Mouse (Mus musculus) stomach, postnatal 0 days (tissue): ENCODE data around the gene Dsp. TPM values are rescaled to one million over a fixed set of nuclear protein-coding genes. Genes with fewer than 3 reads are reported as not detected.

Experiments used
- ATAC-seq: fragments of 200-750 bp; cut with Nextera tagmentation; 2 replicates; pipeline ENCODE4 v1.8.0; 2017; ENCODE audit not compliant: low FRiP score, low TSS enrichment
- DNase-seq: peaks from one replicate; pipeline ENCODE4 v3.0.0-alpha.2; 2016; ENCODE audit warnings: low spot score
- H3K27ac ChIP-seq: fragments of 300-500 bp; sonication (generic); replicated peaks from 2 replicates; pipeline ENCODE4 v1.5.1; 2014; ENCODE audit warnings: mild to moderate bottlenecking, control low read depth
- H3K27me3 ChIP-seq: fragments of 300-500 bp; sonication (generic); 2 replicates; pipeline ENCODE4 v1.6.1; 2014; ENCODE audit warnings: low read length; ENCODE audit not compliant: control insufficient read depth, insufficient read depth
- H3K36me3 ChIP-seq: fragments of 300-500 bp; sonication (generic); 2 replicates; pipeline ENCODE4 v1.6.1; 2014; ENCODE audit warnings: low read length, mixed read lengths; ENCODE audit not compliant: control insufficient read depth, insufficient read depth
- H3K4me1 ChIP-seq: fragments of 300-500 bp; sonication (generic); replicated peaks from 2 replicates; pipeline ENCODE4 v1.6.1; 2014; ENCODE audit warnings: antibody characterized with exemption; ENCODE audit not compliant: control insufficient read depth, insufficient read depth
- H3K4me2 ChIP-seq: fragments of 300-500 bp; sonication (generic); replicated peaks from 2 replicates; pipeline ENCODE4 v1.6.1; 2014; ENCODE audit warnings: low read depth, mild to moderate bottlenecking, control low read depth, moderate library complexity
- H3K4me3 ChIP-seq: fragments of 300-500 bp; sonication (generic); 2 replicates; pipeline ENCODE4 v1.5.1; 2014; ENCODE audit warnings: low read depth, low read length, control low read depth
- H3K9ac ChIP-seq: fragments of 300-500 bp; sonication (generic); 2 replicates; pipeline ENCODE4 v1.6.1; 2014; ENCODE audit warnings: mild to moderate bottlenecking, low read length, control low read depth, mixed read lengths
- H3K9me3 ChIP-seq: fragments of 300-500 bp; sonication (generic); 2 replicates; pipeline ENCODE4 v1.6.1; 2016; ENCODE audit warnings: low read length; ENCODE audit not compliant: control insufficient read depth
- CTCF ChIP-seq: IDR thresholded peaks from 2 replicates; pipeline ENCODE4 v1.5.1; 2016; ENCODE audit warnings: antibody characterized with exemption, low read depth, mild to moderate bottlenecking, moderate library complexity
- EP300 ChIP-seq: optimal IDR thresholded peaks from 2 replicates; pipeline ENCODE3; 2016; ENCODE audit warnings: antibody characterized with exemption
- WGBS: fragments of 180-500 bp; shearing (Covaris S2); extraction: QIAGEN DNeasy Blood & Tissue Kit; methylation state at CpG from one replicate; pipeline ENCODE4 v1.1.7; 2014; 5-methylcytosine and 5-hydroxymethylcytosine counted together
- polyA plus RNA-seq: library from polyadenylated mRNA; unstranded; fragments of >200 nt; fragmentation: Nextera tagmentation; extraction: Ambion mirVana; gene quantifications from 2 replicates; pipeline ENCODE4 v1.2.1, GENCODE M21; 2015

Gene Dsp
- 36.1 and 36.5 TPM in 2 replicates for polyA plus RNA-seq

DNA sequence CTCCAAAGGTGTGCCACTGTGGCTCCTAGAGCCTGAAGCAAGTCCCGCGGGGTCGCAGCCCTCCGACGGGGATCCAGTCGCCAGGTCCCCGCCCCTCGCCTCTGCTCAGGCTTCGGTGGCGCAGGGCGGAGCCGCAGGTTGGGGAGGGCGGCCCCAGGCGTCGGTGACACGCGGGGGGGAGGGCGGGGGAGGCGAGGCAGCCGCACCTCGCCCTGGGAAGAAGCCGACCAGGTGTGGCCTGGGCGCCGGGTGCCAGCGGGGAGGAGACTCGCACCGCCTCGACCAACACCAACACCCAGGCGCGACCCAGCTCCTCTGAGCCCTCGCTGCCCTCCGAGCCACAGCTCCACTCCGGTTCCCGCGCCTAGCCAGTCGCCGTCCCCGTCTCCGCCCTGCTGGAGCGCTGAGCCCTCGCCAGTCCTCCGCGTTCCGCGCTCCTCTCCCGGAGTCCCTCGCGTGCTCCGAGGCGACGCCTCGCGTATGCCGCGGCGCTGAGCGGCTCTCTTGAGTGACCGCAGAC lies at the start of gene Dsp:
Gene Dsp, plus strand, starts transcription at position 226 of the 520 bp plus-strand sequence.
- TF ChIP-seq EP300 (no peak), CTCF (peak; percentile 23; the same call in 1 of the 2 replicates)
- Histone ChIP-seq H3K9ac (peak within 1 kb of the TSS; percentile 65), H3K4me2 (peak within 1 kb of the TSS; percentile 63), H3K36me3 (no peaks in the 10 kb centered on the region), H3K4me3 (peak within 1 kb of the TSS; percentile 60), H3K9me3 (no peaks in the 10 kb centered on the region), H3K27me3 (no peaks in the 10 kb centered on the region), H3K4me1 (0 out of 2 replicates have a peak, but pooled peaks cover 2% of the 10 kb centered on the region), H3K27ac (peak within 1 kb of the TSS; percentile 95)
- peak; percentile 93 for DNase-seq
- ATAC-seq: peak; percentile 90
- WGBS: under 1% methylated on average over 55 of the region's 58 CpGs

DNA sequence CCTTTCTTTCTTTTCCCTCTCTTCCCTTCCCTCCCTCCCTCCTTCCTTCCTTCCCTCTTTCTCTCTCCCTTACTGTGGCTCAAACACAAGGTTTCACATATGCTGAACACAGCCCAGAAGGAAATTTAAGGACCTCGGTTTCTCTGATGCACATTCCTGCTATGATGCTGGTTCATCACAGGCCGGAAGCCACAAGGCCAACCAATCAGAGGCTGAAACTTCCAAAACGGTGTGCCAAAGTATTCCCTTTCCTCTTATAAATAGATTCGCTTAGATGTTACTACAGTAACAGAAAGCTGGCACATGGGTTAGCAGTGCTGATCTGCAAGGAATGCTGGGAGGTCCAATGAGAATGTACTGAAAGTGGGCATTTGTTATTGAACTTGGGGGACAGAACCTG lies 47.7 kb upstream of the Dsp start:
- Histone ChIP-seq H3K27ac (no peak overlapping the region), H3K9me3 (no peaks in the 10 kb centered on the region), H3K4me2 (no peak overlapping the region), H3K4me3 (no peak overlapping the region), H3K4me1 (no peaks in the 10 kb centered on the region), H3K9ac (no peak overlapping the region), H3K27me3 (no peaks in the 10 kb centered on the region), H3K36me3 (no peaks in the 10 kb centered on the region)
- no peak for ATAC-seq
- WGBS: 62% methylated on average over 4 of the region's 4 CpGs
- no peak for DNase-seq
- no peak for TF ChIP-seq CTCF
- no peak for TF ChIP-seq EP300

DNA sequence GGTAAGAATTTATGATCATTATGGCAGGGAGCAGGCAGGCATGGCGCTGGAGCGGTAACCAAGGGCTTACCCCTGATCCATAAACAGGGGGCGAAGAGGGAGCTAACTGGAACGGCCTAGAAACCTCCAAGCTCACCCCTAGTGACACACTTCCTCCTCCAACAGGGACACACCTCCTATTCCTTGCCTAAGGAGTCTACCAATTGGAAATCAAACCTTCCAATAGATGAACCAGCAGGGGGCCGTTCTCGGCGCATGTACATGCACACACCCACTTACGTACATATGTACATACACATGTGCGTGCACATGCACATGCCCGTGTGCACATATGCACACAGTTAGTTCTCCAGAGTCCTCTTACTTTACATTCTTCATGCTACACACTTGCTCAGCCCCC lies 46.6 kb upstream of the Dsp start:
- Histone ChIP-seq H3K9me3 (no peaks in the 10 kb centered on the region), H3K27me3 (no peaks in the 10 kb centered on the region), H3K36me3 (no peaks in the 10 kb centered on the region), H3K4me2 (no peak overlapping the region), H3K4me3 (no peak overlapping the region), H3K4me1 (no peaks in the 10 kb centered on the region), H3K9ac (no peak overlapping the region), H3K27ac (no peak overlapping the region)
- no peak for DNase-seq
- no peak for ATAC-seq
- WGBS: 86% methylated on average over 10 of the region's 10 CpGs
- TF ChIP-seq EP300: no peak
- TF ChIP-seq CTCF: no peak

DNA sequence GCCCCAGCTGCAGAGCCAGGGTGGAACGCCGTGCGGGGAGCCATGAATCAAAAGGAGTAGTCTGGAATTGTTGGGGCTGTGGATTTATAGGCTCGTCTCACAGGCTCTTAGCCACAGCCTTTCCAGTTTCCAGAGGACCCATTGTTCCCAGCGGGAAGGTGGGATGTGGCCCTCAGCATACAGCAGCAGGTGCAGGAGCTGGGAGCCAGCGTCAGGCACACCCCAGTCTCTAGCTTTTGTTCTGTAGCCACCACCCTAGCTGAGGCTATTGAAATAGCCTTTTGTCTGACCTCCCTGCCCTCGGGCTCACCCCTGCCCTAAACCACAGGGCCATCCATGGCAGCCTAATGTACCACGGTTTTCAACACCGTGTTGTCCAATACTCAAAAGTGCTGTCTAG lies 42.0 kb upstream of the Dsp start:
- Histone ChIP-seq H3K4me1 (no peaks in the 10 kb centered on the region), H3K27me3 (no peaks in the 10 kb centered on the region), H3K4me2 (no peak overlapping the region), H3K36me3 (no peaks in the 10 kb centered on the region), H3K9ac (no peak overlapping the region), H3K9me3 (no peaks in the 10 kb centered on the region), H3K27ac (no peak overlapping the region), H3K4me3 (no peak overlapping the region)
- DNase-seq (no peak), ATAC-seq (no peak)
- 75% methylated on average over 9 of the region's 9 CpGs for WGBS
- TF ChIP-seq CTCF (no peak), EP300 (no peak)

DNA sequence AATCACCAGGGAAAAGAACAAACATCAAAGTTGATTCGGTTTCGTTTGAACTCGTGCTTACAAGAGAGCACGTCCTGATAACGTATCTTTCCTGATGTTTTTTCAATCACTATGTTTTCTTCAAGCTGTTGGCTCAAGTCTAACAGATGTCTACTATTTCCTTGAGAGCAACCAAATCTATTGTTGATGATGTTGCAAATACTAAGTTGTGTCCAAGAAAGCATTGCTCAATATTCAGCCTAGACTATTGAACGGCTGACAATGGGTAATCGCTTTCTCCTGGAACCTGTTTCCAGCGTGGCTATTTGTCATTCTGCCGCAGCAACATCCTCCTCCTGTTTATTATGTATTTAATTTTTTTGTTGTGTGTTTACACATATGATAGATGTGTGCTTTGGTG lies 28.8 kb upstream of the Dsp start:
- Histone ChIP-seq H3K4me3 (no peak overlapping the region), H3K36me3 (no peaks in the 10 kb centered on the region), H3K27ac (no peak overlapping the region), H3K27me3 (no peaks in the 10 kb centered on the region), H3K4me2 (no peak overlapping the region), H3K4me1 (no peaks in the 10 kb centered on the region; the same call in 1 of the 2 replicates), H3K9me3 (no peaks in the 10 kb centered on the region), H3K9ac (no peak overlapping the region)
- no peak for TF ChIP-seq EP300
- TF ChIP-seq CTCF: no peak
- 63% methylated on average over 9 of the region's 9 CpGs for WGBS
- DNase-seq (no peak), ATAC-seq (no peak)

DNA sequence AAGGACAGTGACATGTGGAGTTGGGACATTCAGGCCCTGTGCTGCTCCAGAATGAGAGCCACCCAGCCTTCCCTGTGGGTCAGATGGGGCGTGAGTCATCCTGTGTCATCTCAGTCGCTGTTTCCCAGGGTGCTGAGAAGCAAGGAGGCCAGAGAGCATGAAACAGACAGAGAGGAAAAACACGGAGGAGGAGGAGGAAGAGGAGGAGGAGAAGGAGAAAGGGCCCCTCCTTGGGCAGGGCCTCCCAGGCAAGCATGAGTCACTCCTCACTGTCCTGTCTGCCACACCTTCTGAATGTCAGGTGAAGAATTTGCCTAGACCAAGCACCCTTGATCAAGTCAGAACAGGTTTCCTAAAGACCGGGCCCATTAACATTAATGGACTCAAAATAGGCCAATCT lies 27.4 kb upstream of the Dsp start:
- H3K4me3 ChIP-seq: no peak overlapping the region
- no peaks in the 10 kb centered on the region; the same call in 1 of the 2 replicates for H3K4me1 ChIP-seq
- no peaks in the 10 kb centered on the region for H3K9me3 ChIP-seq
- H3K27ac ChIP-seq: peak overlapping the region; percentile 79
- DNase-seq: peak; percentile 31
- ATAC-seq: peak; percentile 83
- TF ChIP-seq CTCF (no peak), EP300 (no peak)
- no peaks in the 10 kb centered on the region for H3K27me3 ChIP-seq
- no peak overlapping the region for H3K4me2 ChIP-seq
- H3K36me3 ChIP-seq: no peaks in the 10 kb centered on the region
- H3K9ac ChIP-seq: no peak overlapping the region
- WGBS: 70% methylated on average over 4 of the region's 4 CpGs
